Mouse (Mus musculus): ENCODE measurements around the gene Pmpcb. TPM values are rescaled to one million over a fixed set of nuclear protein-coding genes. Genes with fewer than 3 reads are reported as not detected.

The Pmpcb gene
- polyA plus RNA-seq, 1 experiment = 19.0 TPM

- no peaks in the 10 kb centered on the region for H3K9me3 ChIP-seq
- H3K36me3 ChIP-seq (replicated peaks; ENCODE audit: low read length) = peaks cover 41% of the 10 kb centered on the region
- TF ChIP-seq GATA1 (IDR thresholded peaks at IDR 0.05; ENCODE audit: borderline replicate concordance, low read length) = no peak
- TF ChIP-seq FLI1 (IDR thresholded peaks at IDR 0.05; ENCODE audit: low read length) = peak; percentile 70
- H3K4me1 ChIP-seq = peaks cover 39% of the 10 kb centered on the region
- no peaks in the 10 kb centered on the region for H3K27me3 ChIP-seq (replicated peaks)
- H3K4me3 ChIP-seq (replicated peaks) = peak overlapping the region; percentile 99
These were observed 49.6 kb downstream of the Pmpcb start for GRCm38 (mm10) chr5:21786258-21787185.

- H3K36me3 ChIP-seq (replicated peaks; ENCODE audit: low read length) = peaks cover 40% of the 10 kb centered on the region
- peak overlapping the region; percentile 99 for H3K4me3 ChIP-seq (replicated peaks)
- H3K27me3 ChIP-seq (replicated peaks) = no peaks in the 10 kb centered on the region
- peaks cover 45% of the 10 kb centered on the region for H3K4me1 ChIP-seq
- TF ChIP-seq GATA1 (IDR thresholded peaks at IDR 0.05; ENCODE audit: borderline replicate concordance, low read length) = no peak
- no peak for TF ChIP-seq FLI1 (IDR thresholded peaks at IDR 0.05; ENCODE audit: low read length)
- no peaks in the 10 kb centered on the region for H3K9me3 ChIP-seq
These were observed 50.5 kb downstream of the Pmpcb start for GRCm38 (mm10) chr5:21787186-21788105.

- H3K36me3 ChIP-seq (replicated peaks; ENCODE audit: low read length) = peaks cover 31% of the 10 kb centered on the region
- H3K27me3 ChIP-seq (replicated peaks) = no peaks in the 10 kb centered on the region
- H3K4me3 ChIP-seq (replicated peaks) = peak overlapping the region; percentile 14
- TF ChIP-seq FLI1 (IDR thresholded peaks at IDR 0.05; ENCODE audit: low read length) (no peak), GATA1 (IDR thresholded peaks at IDR 0.05; ENCODE audit: borderline replicate concordance, low read length) (no peak)
- peaks cover 45% of the 10 kb centered on the region for H3K4me1 ChIP-seq
- no peaks in the 10 kb centered on the region for H3K9me3 ChIP-seq
These were observed 52.1 kb downstream of the Pmpcb start for GRCm38 (mm10) chr5:21789061-21789460.

GRCm38 (mm10) chr5:21792166-21792565 lies 55.2 kb downstream of the Pmpcb start:
- Histone ChIP-seq H3K36me3 (replicated peaks; ENCODE audit: low read length) (peaks cover 56% of the 10 kb centered on the region), H3K4me3 (replicated peaks) (no peak overlapping the region), H3K4me1 (peaks cover 42% of the 10 kb centered on the region), H3K9me3 (no peaks in the 10 kb centered on the region), H3K27me3 (replicated peaks) (no peaks in the 10 kb centered on the region)
- TF ChIP-seq FLI1 (IDR thresholded peaks at IDR 0.05; ENCODE audit: low read length) (no peak), GATA1 (IDR thresholded peaks at IDR 0.05; ENCODE audit: borderline replicate concordance, low read length) (no peak)

- no peak for TF ChIP-seq GATA1 (IDR thresholded peaks at IDR 0.05; ENCODE audit: borderline replicate concordance, low read length)
- TF ChIP-seq FLI1 (IDR thresholded peaks at IDR 0.05; ENCODE audit: low read length) = no peak
- no peaks in the 10 kb centered on the region for H3K9me3 ChIP-seq
- H3K27me3 ChIP-seq (replicated peaks) = no peaks in the 10 kb centered on the region
- H3K36me3 ChIP-seq (replicated peaks; ENCODE audit: low read length) = peaks cover 71% of the 10 kb centered on the region
- H3K4me1 ChIP-seq = no peaks in the 10 kb centered on the region
- H3K4me3 ChIP-seq (replicated peaks) = no peak overlapping the region
These were observed 66.0 kb downstream of the Pmpcb start for GRCm38 (mm10) chr5:21802907-21803306.

GRCm38 (mm10) chr5:21803691-21804188 lies 66.8 kb downstream of the Pmpcb start:
- peaks cover 62% of the 10 kb centered on the region for H3K36me3 ChIP-seq (replicated peaks; ENCODE audit: low read length)

GRCm38 (mm10) chr5:21804837-21805236 lies 67.9 kb downstream of the Pmpcb start:
- H3K9me3 ChIP-seq = no peaks in the 10 kb centered on the region
- TF ChIP-seq FLI1 (IDR thresholded peaks at IDR 0.05; ENCODE audit: low read length) = no peak
- TF ChIP-seq GATA1 (IDR thresholded peaks at IDR 0.05; ENCODE audit: borderline replicate concordance, low read length) = no peak
- no peaks in the 10 kb centered on the region for H3K27me3 ChIP-seq (replicated peaks)
- H3K36me3 ChIP-seq (replicated peaks; ENCODE audit: low read length) = peaks cover 51% of the 10 kb centered on the region
- no peaks in the 10 kb centered on the region for H3K4me1 ChIP-seq
- H3K4me3 ChIP-seq (replicated peaks) = no peak overlapping the region

More at GRCm38 (mm10) chr5:21803691-21804188, 66.8 kb downstream of the Pmpcb start:
- no peaks in the 10 kb centered on the region for H3K4me1 ChIP-seq
- no peaks in the 10 kb centered on the region for H3K9me3 ChIP-seq
- H3K4me3 ChIP-seq (replicated peaks) = no peak overlapping the region
- TF ChIP-seq GATA1 (IDR thresholded peaks at IDR 0.05; ENCODE audit: borderline replicate concordance, low read length) (no peak), FLI1 (IDR thresholded peaks at IDR 0.05; ENCODE audit: low read length) (no peak)
- no peaks in the 10 kb centered on the region for H3K27me3 ChIP-seq (replicated peaks)

Other genes starting within 250 kb of the Pmpcb start
- gene Lrrc17, start 193.6 kb upstream of the Pmpcb start, polyA plus RNA-seq (2012; ENCODE audit: insufficient read depth, low replicate concordance) = not detected in 2 replicates
- not detected in 2 replicates for gene Fbxl13, start 91.5 kb upstream of the Pmpcb start, polyA plus RNA-seq (2012; ENCODE audit: insufficient read depth, low replicate concordance)
- gene Armc10, start 91.3 kb upstream of the Pmpcb start, polyA plus RNA-seq (2012; ENCODE audit: insufficient read depth, low replicate concordance) = 17.2 and 24.5 TPM in 2 replicates
- gene Napepld, start 35.7 kb upstream of the Pmpcb start, polyA plus RNA-seq (2012; ENCODE audit: insufficient read depth, low replicate concordance) = 0.17 and 0.44 TPM in 2 replicates
- gene Dnajc2, start 48.1 kb downstream of the Pmpcb start, polyA plus RNA-seq (2012; ENCODE audit: insufficient read depth, low replicate concordance) = 26.1 and 38.7 TPM in 2 replicates
- gene Psmc2, start 48.1 kb downstream of the Pmpcb start, polyA plus RNA-seq (2012; ENCODE audit: insufficient read depth, low replicate concordance) = 9.0 TPM in 1 of 2 replicates, not detected in the other
- gene Slc26a5, start 128.5 kb downstream of the Pmpcb start, polyA plus RNA-seq (2012; ENCODE audit: insufficient read depth, low replicate concordance) = not detected in 2 replicates

Data from megakaryocyte, embryonic 14.5 days (primary cell).